Mouse (Mus musculus): ENCODE measurements around the gene Adamts17. TPM values are rescaled to one million over a fixed set of nuclear protein-coding genes. Genes with fewer than 3 reads are reported as not detected.

Adamts17 gene
- polyA plus RNA-seq, 1 experiment, result 4.2 TPM

GRCm38 (mm10) chr7:67112495-67113216 lies 273.1 kb downstream of the Adamts17 start:
- TF ChIP-seq POLR2A (IDR thresholded peaks at IDR 0.05; ENCODE audit: extremely low read depth, insufficient read depth, low read length), result no peak
- TF ChIP-seq CTCF (IDR thresholded peaks at IDR 0.05; ENCODE audit: extremely low read depth, insufficient read depth, low read length), result no peak
- H3K4me3 ChIP-seq (ENCODE audit: insufficient read depth, low read length), result no peak overlapping the region
- H3K4me1 ChIP-seq (ENCODE audit: control insufficient read depth, insufficient read depth, low read length), result 0 out of 2 replicates have a peak, but pooled peaks cover 2% of the 10 kb centered on the region
- H3K27ac ChIP-seq (ENCODE audit: insufficient read depth, low read length), result no peak overlapping the region

GRCm38 (mm10) chr7:67114056-67114455 lies 274.5 kb downstream of the Adamts17 start:
- TF ChIP-seq CTCF (IDR thresholded peaks at IDR 0.05; ENCODE audit: extremely low read depth, insufficient read depth, low read length), result no peak
- H3K4me1 ChIP-seq (ENCODE audit: control insufficient read depth, insufficient read depth, low read length), result 0 out of 2 replicates have a peak, but pooled peaks cover 2% of the 10 kb centered on the region
- H3K4me3 ChIP-seq (ENCODE audit: insufficient read depth, low read length), result no peak overlapping the region
- H3K27ac ChIP-seq (ENCODE audit: insufficient read depth, low read length), result no peak overlapping the region

- Histone ChIP-seq H3K4me1 (ENCODE audit: control insufficient read depth, insufficient read depth, low read length) (no peaks in the 10 kb centered on the region), H3K4me3 (ENCODE audit: insufficient read depth, low read length) (no peak overlapping the region), H3K27ac (ENCODE audit: insufficient read depth, low read length) (no peak overlapping the region)
- TF ChIP-seq POLR2A (IDR thresholded peaks at IDR 0.05; ENCODE audit: extremely low read depth, insufficient read depth, low read length) (no peak), CTCF (IDR thresholded peaks at IDR 0.05; ENCODE audit: extremely low read depth, insufficient read depth, low read length) (no peak)
These were observed 275.5 kb downstream of the Adamts17 start for GRCm38 (mm10) chr7:67115056-67115455.

GRCm38 (mm10) chr7:67135140-67135539 lies 295.6 kb downstream of the Adamts17 start:
- TF ChIP-seq CTCF (IDR thresholded peaks at IDR 0.05; ENCODE audit: extremely low read depth, insufficient read depth, low read length), result no peak
- no peak overlapping the region for H3K27ac ChIP-seq (ENCODE audit: insufficient read depth, low read length)
- no peaks in the 10 kb centered on the region for H3K4me1 ChIP-seq (ENCODE audit: control insufficient read depth, insufficient read depth, low read length)
- no peak overlapping the region for H3K4me3 ChIP-seq (ENCODE audit: insufficient read depth, low read length)

- Histone ChIP-seq H3K4me3 (ENCODE audit: insufficient read depth, low read length) (no peak overlapping the region), H3K27ac (ENCODE audit: insufficient read depth, low read length) (no peak overlapping the region), H3K4me1 (ENCODE audit: control insufficient read depth, insufficient read depth, low read length) (no peaks in the 10 kb centered on the region)
- no peak for TF ChIP-seq CTCF (IDR thresholded peaks at IDR 0.05; ENCODE audit: extremely low read depth, insufficient read depth, low read length)
- TF ChIP-seq POLR2A (IDR thresholded peaks at IDR 0.05; ENCODE audit: extremely low read depth, insufficient read depth, low read length), result no peak
These were observed 302.9 kb downstream of the Adamts17 start for GRCm38 (mm10) chr7:67142347-67143015.

- TF ChIP-seq POLR2A (IDR thresholded peaks at IDR 0.05; ENCODE audit: extremely low read depth, insufficient read depth, low read length), result no peak
- no peak for TF ChIP-seq CTCF (IDR thresholded peaks at IDR 0.05; ENCODE audit: extremely low read depth, insufficient read depth, low read length)
- H3K4me1 ChIP-seq (ENCODE audit: control insufficient read depth, insufficient read depth, low read length), result no peaks in the 10 kb centered on the region
- H3K4me3 ChIP-seq (ENCODE audit: insufficient read depth, low read length), result no peak overlapping the region
- H3K27ac ChIP-seq (ENCODE audit: insufficient read depth, low read length), result no peak overlapping the region
These were observed 306.2 kb downstream of the Adamts17 start for GRCm38 (mm10) chr7:67145748-67146147.

GRCm38 (mm10) chr7:67146151-67146550 lies 306.6 kb downstream of the Adamts17 start:
- no peaks in the 10 kb centered on the region for H3K4me1 ChIP-seq (ENCODE audit: control insufficient read depth, insufficient read depth, low read length)
- H3K4me3 ChIP-seq (ENCODE audit: insufficient read depth, low read length), result no peak overlapping the region
- TF ChIP-seq POLR2A (IDR thresholded peaks at IDR 0.05; ENCODE audit: extremely low read depth, insufficient read depth, low read length) (no peak), CTCF (IDR thresholded peaks at IDR 0.05; ENCODE audit: extremely low read depth, insufficient read depth, low read length) (no peak)
- no peak overlapping the region for H3K27ac ChIP-seq (ENCODE audit: insufficient read depth, low read length)

GRCm38 (mm10) chr7:67149707-67150106 lies 310.2 kb downstream of the Adamts17 start:
- no peak overlapping the region for H3K4me3 ChIP-seq (ENCODE audit: insufficient read depth, low read length)
- H3K4me1 ChIP-seq (ENCODE audit: control insufficient read depth, insufficient read depth, low read length), result no peaks in the 10 kb centered on the region
- H3K27ac ChIP-seq (ENCODE audit: insufficient read depth, low read length), result no peak overlapping the region
- no peak for TF ChIP-seq CTCF (IDR thresholded peaks at IDR 0.05; ENCODE audit: extremely low read depth, insufficient read depth, low read length)
- TF ChIP-seq POLR2A (IDR thresholded peaks at IDR 0.05; ENCODE audit: extremely low read depth, insufficient read depth, low read length), result no peak

- H3K4me3 ChIP-seq (ENCODE audit: insufficient read depth, low read length), result no peak overlapping the region
- H3K27ac ChIP-seq (ENCODE audit: insufficient read depth, low read length), result no peak overlapping the region
- no peaks in the 10 kb centered on the region for H3K4me1 ChIP-seq (ENCODE audit: control insufficient read depth, insufficient read depth, low read length)
- TF ChIP-seq CTCF (IDR thresholded peaks at IDR 0.05; ENCODE audit: extremely low read depth, insufficient read depth, low read length), result no peak
- no peak for TF ChIP-seq POLR2A (IDR thresholded peaks at IDR 0.05; ENCODE audit: extremely low read depth, insufficient read depth, low read length)
These were observed 313.1 kb downstream of the Adamts17 start for GRCm38 (mm10) chr7:67152626-67153025.

- Histone ChIP-seq H3K4me1 (ENCODE audit: control insufficient read depth, insufficient read depth, low read length) (no peaks in the 10 kb centered on the region), H3K27ac (ENCODE audit: insufficient read depth, low read length) (no peak overlapping the region), H3K4me3 (ENCODE audit: insufficient read depth, low read length) (no peak overlapping the region)
These were observed 322.6 kb downstream of the Adamts17 start for GRCm38 (mm10) chr7:67162135-67162534.

More at GRCm38 (mm10) chr7:67162135-67162534, 322.6 kb downstream of the Adamts17 start:
- TF ChIP-seq POLR2A (IDR thresholded peaks at IDR 0.05; ENCODE audit: extremely low read depth, insufficient read depth, low read length), result no peak
- TF ChIP-seq CTCF (IDR thresholded peaks at IDR 0.05; ENCODE audit: extremely low read depth, insufficient read depth, low read length), result no peak
